Mouse (Mus musculus): ENCODE measurements at regions not wholly inside any gene's neighbourhood (a gene's known extent, or its start where the extent isn't known, plus 50 kb on each side); places are given as distances from the start of the nearest gene placed in this dataset.

- TF ChIP-seq ETS1 (IDR thresholded peaks at IDR 0.05; ENCODE audit: low read depth, low read length): no peak
These were observed 268.6 kb downstream of the Rps24 start (continued) for GRCm38 (mm10) chr14:24755426-24756117.

- Histone ChIP-seq H3K27me3 (ENCODE audit: control insufficient read depth in 1 of 2, insufficient read depth in 2 of 2, low read length in 2 of 2) (no peaks in the 10 kb centered on the region), H3K27ac (ENCODE audit: control insufficient read depth, low read depth, low read length) (no peak overlapping the region), H3K9ac (ENCODE audit: control insufficient read depth, low read depth, low read length, poor library complexity, severe bottlenecking) (no peak overlapping the region), H3K4me3 (ENCODE audit: control insufficient read depth in 1 of 2, insufficient read depth in 1 of 2, low read depth in 2 of 2, low read length in 2 of 2) (no peak overlapping the region), H3K4me1 (ENCODE audit: control insufficient read depth in 1 of 2, insufficient read depth in 2 of 2, low read length in 2 of 2) (no peaks in the 10 kb centered on the region), H3K36me3 (ENCODE audit: control insufficient read depth in 1 of 2, insufficient read depth in 2 of 2, low read length in 2 of 2) (no peaks in the 10 kb centered on the region), H3K9me3 (replicated peaks; ENCODE audit: insufficient read depth, low read length) (no peaks in the 10 kb centered on the region), H3K79me2 (ENCODE audit: control insufficient read depth, insufficient read depth, low read length, poor library complexity) (no peaks in the 10 kb centered on the region)
- TF ChIP-seq E2F4 (IDR thresholded peaks at IDR 0.05; ENCODE audit: borderline replicate concordance, low read depth, low read length) (no peak), JUND (IDR thresholded peaks at IDR 0.05; ENCODE audit: low read depth, low read length) (no peak), CTCF (IDR thresholded peaks at IDR 0.05 in 2 of 3, conservative IDR thresholded peaks at IDR 0.05 in 1 of 3; ENCODE audit: control insufficient read depth in 1 of 3, insufficient read depth in 1 of 3, low read depth in 2 of 3, low read length in 3 of 3, poor library complexity in 1 of 3, severe bottlenecking in 1 of 3) (no peak)
- no peak for DNase-seq (ENCODE audit: low read depth, low spot score)
These were observed 270.4 kb downstream of the Rps24 start for GRCm38 (mm10) chr14:24757302-24757701.

DNA sequence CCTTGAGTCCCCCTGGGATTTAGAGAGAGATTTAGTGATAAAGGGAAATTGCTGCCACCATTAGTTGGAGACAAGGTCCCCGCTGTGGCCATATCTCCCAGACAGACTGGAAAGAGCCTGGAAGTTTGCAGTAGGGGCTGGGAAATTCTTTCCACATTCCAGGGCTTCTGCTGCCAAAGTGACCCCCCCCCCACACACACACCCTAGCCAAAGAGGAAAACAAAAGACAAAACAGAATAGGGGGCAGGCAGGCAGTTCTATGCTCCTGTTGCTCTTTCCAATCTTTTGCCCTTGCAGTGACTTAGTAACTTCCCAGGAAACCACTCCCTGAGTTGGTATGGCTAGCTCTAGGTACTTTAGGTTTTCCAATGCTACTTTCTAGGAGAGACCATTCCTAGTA lies 270.9 kb downstream of the Rps24 start:
- no peaks in the 10 kb centered on the region for H3K27me3 ChIP-seq (ENCODE audit: control insufficient read depth in 1 of 2, insufficient read depth in 2 of 2, low read length in 2 of 2)
- no peak overlapping the region for H3K27ac ChIP-seq (ENCODE audit: control insufficient read depth, low read depth, low read length)
- no peak overlapping the region for H3K4me3 ChIP-seq (ENCODE audit: control insufficient read depth in 1 of 2, insufficient read depth in 1 of 2, low read depth in 2 of 2, low read length in 2 of 2)
- no peaks in the 10 kb centered on the region for H3K4me1 ChIP-seq (ENCODE audit: control insufficient read depth in 1 of 2, insufficient read depth in 2 of 2, low read length in 2 of 2)
- no peaks in the 10 kb centered on the region for H3K36me3 ChIP-seq (ENCODE audit: control insufficient read depth in 1 of 2, insufficient read depth in 2 of 2, low read length in 2 of 2)
- H3K79me2 ChIP-seq (ENCODE audit: control insufficient read depth, insufficient read depth, low read length, poor library complexity): no peaks in the 10 kb centered on the region
- H3K9me3 ChIP-seq (replicated peaks; ENCODE audit: insufficient read depth, low read length): no peaks in the 10 kb centered on the region
- DNase-seq (ENCODE audit: low read depth, low spot score): no peak
- H3K9ac ChIP-seq (ENCODE audit: control insufficient read depth, low read depth, low read length, poor library complexity, severe bottlenecking): no peak overlapping the region
- TF ChIP-seq ZNF384 (IDR thresholded peaks at IDR 0.05; ENCODE audit: low read depth, low read length) (no peak), MEF2A (IDR thresholded peaks at IDR 0.05; ENCODE audit: extremely low read depth, insufficient replicate concordance, low read depth, low read length, poor library complexity, severe bottlenecking) (no peak), TCF12 (IDR thresholded peaks at IDR 0.05; ENCODE audit: low read depth, low read length) (no peak), CHD1 (IDR thresholded peaks at IDR 0.05; ENCODE audit: low read depth, low read length) (no peak), RAD21 (IDR thresholded peaks at IDR 0.05; ENCODE audit: low read depth, low read length) (no peak), BHLHE40 (IDR thresholded peaks at IDR 0.05; ENCODE audit: borderline replicate concordance, low read depth, low read length) (no peak), ETS1 (IDR thresholded peaks at IDR 0.05; ENCODE audit: low read depth, low read length) (no peak), GATA1 (IDR thresholded peaks at IDR 0.05; ENCODE audit: low read depth, low read length) (no peak), SMC3 (IDR thresholded peaks at IDR 0.05; ENCODE audit: low read depth, low read length) (no peak), UBTF (IDR thresholded peaks at IDR 0.05; ENCODE audit: borderline replicate concordance, insufficient read depth, low read depth, low read length) (no peak), MAFK (IDR thresholded peaks at IDR 0.05; ENCODE audit: borderline replicate concordance, low read depth, low read length) (no peak), ZMIZ1 (IDR thresholded peaks at IDR 0.05; ENCODE audit: low read depth, low read length) (no peak), MXI1 (IDR thresholded peaks at IDR 0.05; ENCODE audit: low read depth, low read length) (no peak), POLR2AphosphoS2 (IDR thresholded peaks at IDR 0.05; ENCODE audit: low read length) (no peak), NELFE (IDR thresholded peaks at IDR 0.05; ENCODE audit: low read depth, low read length) (no peak), TAL1 (IDR thresholded peaks at IDR 0.05; ENCODE audit: low read length) (no peak), MYC (IDR thresholded peaks at IDR 0.05; ENCODE audit: low read depth, low read length) (no peak)
